Mouse (Mus musculus) midbrain, postnatal 0 days (tissue): ENCODE data around the gene Tmem128. TPM values are rescaled to one million over a fixed set of nuclear protein-coding genes. Genes with fewer than 3 reads are reported as not detected.
A peak's percentile ranks its signal among the peaks of the same experiment; 100 is the strongest.

Experiments used
- ATAC-seq: fragments of 200-750 bp; cut with Nextera tagmentation; 2 replicates; pipeline ENCODE4 v1.8.0; 2017; ENCODE audit warnings: moderate number of reproducible peaks, mild to moderate bottlenecking, moderate TSS enrichment, moderate library complexity; ENCODE audit not compliant: low FRiP score
- DNase-seq: peaks from one replicate; pipeline ENCODE4 v3.0.0-alpha.2; 2015; ENCODE audit warnings: low spot score
- H3K27ac ChIP-seq: fragments of 300-500 bp; sonication (generic); 2 replicates; pipeline ENCODE4 v1.5.1; 2014; ENCODE audit warnings: low read depth, mild to moderate bottlenecking, low read length, mixed read lengths
- H3K27me3 ChIP-seq: fragments of 300-500 bp; sonication (generic); 2 replicates; pipeline ENCODE4 v1.6.1; 2014; ENCODE audit warnings: low read length, control low read depth, mixed read lengths; ENCODE audit not compliant: insufficient read depth
- H3K36me3 ChIP-seq: fragments of 300-500 bp; sonication (generic); 2 replicates; pipeline ENCODE4 v1.6.1; 2014; ENCODE audit warnings: low read length, control low read depth, mixed read lengths; ENCODE audit not compliant: insufficient read depth
- H3K4me1 ChIP-seq: fragments of 300-500 bp; sonication (generic); 2 replicates; pipeline ENCODE4 v1.6.1; 2014; ENCODE audit warnings: mild to moderate bottlenecking, control low read depth, antibody characterized with exemption, low read length, mixed read lengths; ENCODE audit not compliant: insufficient read depth
- H3K4me2 ChIP-seq: fragments of 300-500 bp; sonication (generic); 2 replicates; pipeline ENCODE4 v1.6.1; 2014; ENCODE audit warnings: low read depth, mild to moderate bottlenecking, low read length, mixed read lengths; ENCODE audit not compliant: poor library complexity, severe bottlenecking
- H3K4me3 ChIP-seq: fragments of 300-500 bp; sonication (generic); 2 replicates; pipeline ENCODE4 v1.5.1; 2014; ENCODE audit warnings: low read depth, mild to moderate bottlenecking, low read length, moderate library complexity
- H3K9ac ChIP-seq: fragments of 300-500 bp; sonication (generic); replicated peaks from 2 replicates; pipeline ENCODE4 v1.6.1; 2014; ENCODE audit warnings: mild to moderate bottlenecking, low read length, moderate library complexity, mixed read lengths; ENCODE audit not compliant: poor library complexity, severe bottlenecking
- H3K9me3 ChIP-seq: fragments of 300-500 bp; sonication (generic); 2 replicates; pipeline ENCODE4 v1.6.1; 2016; ENCODE audit warnings: low read length, control low read depth
- CTCF ChIP-seq: IDR thresholded peaks from 2 replicates; pipeline ENCODE4 v1.5.1; 2016; ENCODE audit warnings: antibody characterized with exemption, mild to moderate bottlenecking
- WGBS: fragments of 180-500 bp; shearing (Covaris S2); extraction: QIAGEN DNeasy Blood & Tissue Kit; methylation state at CpG from one replicate; pipeline ENCODE4 v1.1.7; 2014; 5-methylcytosine and 5-hydroxymethylcytosine counted together
- polyA plus RNA-seq: library from polyadenylated mRNA; unstranded; fragments of >200 nt; fragmentation: Nextera tagmentation; extraction: Ambion mirVana; gene quantifications from 2 replicates; pipeline ENCODE4 v1.2.1, GENCODE M21; 2015
- total RNA-seq: library from RNA; depleted of rRNA; stranded (reverse); fragments of >200 nt; gene quantifications from 2 replicates; pipeline ENCODE4 v1.2.3, GENCODE M21; 2014; rRNA removed

The Tmem128 gene
- total and polyA plus RNA-seq, 2 experiments from 2014 or later: 86.1 to 111 TPM

DNA sequence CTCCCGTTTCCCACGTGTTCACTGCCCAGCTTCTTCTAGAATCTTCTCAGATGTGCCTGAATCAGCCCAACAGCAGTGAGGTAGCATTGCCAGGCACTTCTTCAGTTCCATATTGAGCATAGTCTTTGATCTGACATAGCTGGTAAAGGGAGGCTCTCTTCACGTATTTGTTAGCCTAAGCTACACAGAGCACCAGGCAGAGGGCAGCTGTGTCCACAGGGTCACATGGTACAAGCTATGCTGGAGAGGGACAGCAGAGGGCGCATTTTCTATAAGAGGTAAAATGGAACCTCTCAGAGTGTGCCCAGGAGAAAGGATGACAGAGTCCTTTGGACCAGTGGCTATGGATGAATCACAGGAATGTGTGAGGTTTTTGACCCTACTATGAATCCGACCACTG lies 48.9 kb downstream of the Tmem128 start:
- H3K4me2 ChIP-seq: no peak overlapping the region
- DNase-seq (peak; percentile 51), ATAC-seq (no peak)
- no peaks in the 10 kb centered on the region for H3K36me3 ChIP-seq
- H3K9me3 ChIP-seq: no peaks in the 10 kb centered on the region
- H3K9ac ChIP-seq: no peak overlapping the region
- peaks cover 6% of the 10 kb centered on the region; the same call in 1 of the 2 replicates for H3K27me3 ChIP-seq
- 60% methylated on average over 5 of the region's 5 CpGs for WGBS
- peak; percentile 63 for TF ChIP-seq CTCF
- H3K27ac ChIP-seq: no peak overlapping the region
- H3K4me3 ChIP-seq: no peak overlapping the region
- no peaks in the 10 kb centered on the region for H3K4me1 ChIP-seq

DNA sequence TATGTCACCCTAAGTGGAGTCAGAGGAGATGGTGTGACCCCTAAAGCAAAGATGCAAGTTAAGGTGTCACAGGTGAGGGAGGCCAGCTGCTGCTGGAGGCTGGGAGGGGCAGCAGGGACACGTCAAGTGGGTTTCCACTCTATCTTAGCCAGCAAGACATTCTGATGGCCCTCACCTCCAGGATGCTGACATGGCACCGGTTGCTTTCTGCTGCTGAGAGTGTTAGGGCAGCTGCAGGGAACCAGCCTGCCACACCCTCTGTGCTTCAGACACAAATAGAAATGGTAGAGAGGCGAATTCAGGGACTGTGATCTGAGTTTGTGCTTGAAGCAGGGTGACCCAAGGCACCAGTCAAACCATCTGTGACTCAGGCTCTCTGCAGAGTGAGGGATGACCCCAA lies 49.8 kb downstream of the Tmem128 start:
- H3K9ac ChIP-seq: no peak overlapping the region
- H3K27ac ChIP-seq: no peak overlapping the region
- no peaks in the 10 kb centered on the region for H3K36me3 ChIP-seq
- no peak for DNase-seq
- WGBS: 72% methylated on average over 3 of the region's 3 CpGs
- H3K4me1 ChIP-seq: no peaks in the 10 kb centered on the region
- H3K9me3 ChIP-seq: no peaks in the 10 kb centered on the region
- TF ChIP-seq CTCF: no peak
- no peak overlapping the region for H3K4me3 ChIP-seq
- H3K4me2 ChIP-seq: no peak overlapping the region
- peaks cover 6% of the 10 kb centered on the region; the same call in 1 of the 2 replicates for H3K27me3 ChIP-seq
- ATAC-seq: no peak

Other genes starting within 250 kb of the Tmem128 start
- gene Stx18, start 221.4 kb upstream of the Tmem128 start, total RNA-seq: 14.0 and 20.8 TPM in 2 replicates
- 24.4 and 26.1 TPM in 2 replicates for gene Stx18, start 221.4 kb upstream of the Tmem128 start, polyA plus RNA-seq
- 1,351 and 1,527 TPM in 2 replicates for gene Nsg1, start 100.3 kb upstream of the Tmem128 start, total RNA-seq
- gene Nsg1, start 100.3 kb upstream of the Tmem128 start, polyA plus RNA-seq: 1,877 and 1,998 TPM in 2 replicates
- 22.5 and 34.6 TPM in 2 replicates for gene Zbtb49, start 39.7 kb upstream of the Tmem128 start, total RNA-seq
- 14.5 and 18.9 TPM in 2 replicates for gene Zbtb49, start 39.7 kb upstream of the Tmem128 start, polyA plus RNA-seq
- 5.5 and 15.5 TPM in 2 replicates for gene Lyar, start 39.7 kb upstream of the Tmem128 start, total RNA-seq
- 40.8 and 43.4 TPM in 2 replicates for gene Lyar, start 39.7 kb upstream of the Tmem128 start, polyA plus RNA-seq
- gene Otop1, start 15.8 kb downstream of the Tmem128 start, total RNA-seq: 0.11 TPM in 1 of 2 replicates, not detected in the other
- gene Otop1, start 15.8 kb downstream of the Tmem128 start, polyA plus RNA-seq: 0.06 and 0.07 TPM in 2 replicates
- gene Drd5, start 59.2 kb downstream of the Tmem128 start, total RNA-seq: 1.7 and 3.1 TPM in 2 replicates
- 2.0 and 2.2 TPM in 2 replicates for gene Drd5, start 59.2 kb downstream of the Tmem128 start, polyA plus RNA-seq
- 1.3 and 3.4 TPM in 2 replicates for gene Slc2a9, start 243.0 kb downstream of the Tmem128 start, total RNA-seq
- 0.44 and 0.93 TPM in 2 replicates for gene Slc2a9, start 243.0 kb downstream of the Tmem128 start, polyA plus RNA-seq